Mouse (Mus musculus): ENCODE measurements around the gene Oaz1. TPM values are rescaled to one million over a fixed set of nuclear protein-coding genes. Genes with fewer than 3 reads are reported as not detected.

Oaz1 gene
- 573 TPM in 2 replicates for polyA plus RNA-seq (2012; rRNA removed)

DNA sequence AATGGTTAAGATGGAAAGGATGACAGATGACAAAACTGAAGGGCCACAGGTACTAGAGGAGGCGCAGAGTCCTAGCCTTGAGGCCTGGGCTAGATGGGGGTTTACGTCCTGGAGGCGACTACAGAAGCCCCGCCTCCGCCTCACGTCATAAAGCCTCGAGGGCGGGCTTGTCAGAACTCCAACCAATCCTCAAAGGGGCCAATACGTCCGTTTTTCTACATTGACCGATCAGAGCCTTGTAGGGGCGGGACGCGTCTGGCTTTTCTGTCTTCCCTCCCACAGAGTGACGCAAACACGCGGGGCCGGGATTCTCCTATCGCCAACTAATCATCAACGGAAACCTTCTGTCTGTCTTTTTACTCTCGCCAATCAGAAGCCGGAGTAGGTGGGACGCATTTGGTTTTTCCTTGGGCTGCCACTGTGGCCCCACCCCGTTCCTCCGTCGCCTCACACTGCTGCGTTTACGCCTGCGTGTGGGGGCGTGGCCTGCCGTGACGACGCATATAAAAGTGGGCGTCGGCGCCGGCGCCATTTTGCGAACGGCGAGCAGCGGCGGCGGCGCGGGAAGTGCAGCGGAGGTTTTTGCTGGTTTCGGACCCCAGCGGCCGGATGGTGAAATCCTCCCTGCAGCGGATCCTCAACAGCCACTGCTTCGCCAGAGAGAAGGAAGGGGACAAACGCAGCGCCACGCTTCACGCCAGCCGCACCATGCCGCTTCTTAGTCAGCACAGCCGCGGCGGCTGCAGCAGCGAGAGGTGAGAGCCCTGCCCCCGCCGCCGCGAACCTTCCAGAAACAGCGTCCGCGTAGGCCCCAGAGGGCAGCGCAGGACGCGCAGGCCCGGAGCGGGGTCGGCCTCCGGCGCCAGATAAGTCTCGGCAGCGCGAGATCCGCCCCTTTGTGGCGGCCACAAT lies at the start of gene Oaz1:
Gene Oaz1, plus strand, starts transcription at position 506 of the 912 bp plus-strand sequence.

DNA sequence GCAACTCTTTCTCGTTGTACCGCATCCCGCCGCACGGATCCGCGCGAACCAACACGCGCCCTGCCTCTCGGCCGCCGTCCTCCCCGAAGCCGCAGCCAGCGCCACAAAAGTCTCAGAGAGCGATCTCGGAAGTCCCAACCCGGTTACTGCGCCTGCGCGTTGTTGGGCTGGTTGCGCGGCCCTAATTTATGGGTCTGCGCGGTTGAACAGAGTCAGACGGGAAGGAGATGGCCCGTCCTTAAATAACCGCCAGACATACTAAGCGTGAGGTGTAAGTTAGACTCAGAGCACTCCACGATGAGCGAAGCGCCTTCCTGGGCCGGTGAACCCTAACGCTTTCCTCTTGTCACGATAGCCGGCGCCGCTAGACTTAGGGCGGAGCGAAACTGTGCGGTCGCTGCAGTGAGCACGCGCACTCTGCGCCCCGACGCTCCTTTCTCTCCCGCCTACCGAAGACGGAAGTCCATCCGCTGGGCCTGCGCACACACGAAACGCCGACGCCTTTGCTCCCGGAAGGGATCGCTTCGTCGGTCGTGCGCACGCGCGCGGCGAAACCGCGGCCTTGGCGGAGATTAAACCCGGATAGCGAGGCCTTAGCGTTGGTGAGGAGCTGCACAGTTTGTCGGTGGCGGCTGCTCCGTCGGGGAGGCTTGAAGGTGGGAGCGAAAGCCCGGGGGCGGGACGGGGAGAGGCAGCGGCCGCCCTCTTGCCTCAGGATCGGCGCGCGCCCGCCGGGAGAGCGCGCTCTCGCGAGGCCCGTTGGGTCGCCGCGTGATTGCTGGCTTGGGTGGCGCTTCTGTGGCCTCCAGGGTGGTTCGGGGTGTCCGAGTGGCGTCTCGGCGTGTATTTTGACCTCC lies 28.1 kb upstream of the Oaz1 start, which contains the start of the genes Sf3a2 and Plekhj1:
Gene Sf3a2, plus strand, starts transcription at position 49 of the 857 bp plus-strand sequence.
Gene Plekhj1, minus strand, starts transcription at position 477 of the 857 bp plus-strand sequence.

DNA sequence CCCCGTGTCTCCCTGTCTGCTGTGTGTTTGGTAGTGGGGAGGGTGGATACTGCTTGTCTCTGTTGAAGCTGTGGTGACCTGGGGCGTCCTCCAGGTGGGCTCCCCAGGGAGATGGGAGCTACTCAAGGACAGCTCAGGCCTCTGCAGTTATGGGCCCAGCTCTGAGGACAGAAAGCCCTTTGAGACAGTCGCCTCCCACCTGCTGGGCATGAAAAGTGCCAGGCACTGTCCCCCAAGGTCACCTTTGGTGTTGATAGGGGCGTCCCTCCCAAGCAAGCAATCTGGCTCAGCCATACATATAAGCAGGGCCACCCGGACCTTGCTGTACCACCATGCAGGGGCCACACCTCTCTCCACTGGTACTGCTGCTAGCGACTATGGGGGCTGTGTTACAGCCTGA lies 21.5 kb upstream of the Oaz1 start, which contains the start of gene Amh:
Gene Amh, plus strand, starts transcription at position 328 of the 400 bp plus-strand sequence.

DNA sequence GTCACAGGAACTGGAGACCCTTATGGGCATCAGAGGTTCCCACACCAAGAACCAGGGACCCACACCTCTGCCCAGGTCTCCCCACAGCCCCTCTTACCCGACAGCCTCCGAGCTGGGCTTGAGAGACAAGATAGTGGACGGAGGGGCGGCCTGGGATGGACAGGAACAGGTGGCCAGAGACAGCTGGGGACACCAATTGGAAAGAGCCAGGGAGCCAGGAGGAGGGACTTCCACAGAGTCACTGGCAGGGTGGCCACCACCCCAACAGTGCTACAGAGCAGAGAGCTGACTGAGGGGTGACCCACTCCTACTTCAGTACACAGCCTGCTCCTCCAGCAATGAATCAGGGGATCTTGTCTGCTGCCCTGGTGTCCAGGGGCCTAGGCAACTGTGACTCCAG lies 13.1 kb upstream of the Oaz1 start, which contains the start of gene Jsrp1:
Gene Jsrp1, minus strand, starts transcription at position 133 of the 400 bp plus-strand sequence.

DNA sequence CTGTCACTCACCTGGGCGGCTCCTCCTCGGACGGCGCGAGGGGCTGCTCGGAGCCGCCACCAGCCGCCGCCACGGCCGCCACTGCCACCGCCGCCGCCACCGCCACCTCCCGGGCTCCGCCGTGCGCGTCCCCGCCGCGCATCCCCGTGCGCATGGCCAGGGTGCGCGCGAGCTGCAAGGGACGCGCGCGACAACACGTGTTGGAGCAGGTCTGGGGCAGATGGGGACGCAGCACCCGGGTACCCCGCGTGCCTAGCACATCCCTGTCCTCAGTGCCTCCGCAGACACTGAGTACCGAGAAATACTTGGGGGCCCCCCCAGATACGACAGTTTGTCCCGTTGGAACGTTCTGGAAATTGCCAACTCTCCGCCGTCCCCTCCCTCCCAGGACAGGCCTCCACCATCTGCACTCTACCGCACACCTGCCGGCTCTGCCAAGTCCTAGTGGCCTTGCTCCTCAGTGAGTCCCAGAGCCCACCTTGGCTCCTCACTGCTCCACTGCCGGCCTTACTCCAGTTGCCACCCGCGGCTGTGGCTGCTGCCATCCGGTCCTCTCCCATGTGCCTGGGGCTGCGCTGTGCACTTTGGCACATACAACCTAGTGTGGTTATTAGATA lies 17.6 kb downstream of the Oaz1 start, which contains the start of gene Lingo3:
Gene Lingo3, minus strand, starts transcription at position 109 of the 617 bp plus-strand sequence.

GRCm38 (mm10) chr10:80854913-80855748 lies 28.7 kb downstream of the Oaz1 start, which contains the start of the genes Lsm7 and Sppl2b:
Gene Lsm7 (minus strand): TSS chr10:80855209.
Gene Sppl2b (plus strand): TSS chr10:80855275.

DNA sequence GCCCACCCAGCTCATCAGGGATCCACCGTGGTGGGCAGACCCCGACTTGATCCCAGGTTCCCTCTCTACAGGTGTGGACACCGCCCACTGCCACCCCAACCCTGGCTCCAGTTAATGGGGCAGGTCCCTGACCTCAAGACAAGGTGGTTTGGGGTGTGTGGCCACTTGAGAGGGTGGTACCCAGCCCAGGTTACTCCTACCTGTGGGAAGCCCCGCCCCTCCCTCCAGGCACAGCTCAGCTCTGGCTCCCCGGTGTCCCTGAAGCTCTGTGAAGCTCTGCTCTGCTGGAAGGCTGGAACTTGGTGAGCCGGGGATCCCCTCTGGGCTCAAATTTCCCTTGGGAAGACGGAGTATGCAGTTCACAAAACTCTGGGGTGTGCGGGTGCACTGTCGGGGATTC lies 45.1 kb downstream of the Oaz1 start, which contains the start of gene Tmprss9:
Gene Tmprss9, plus strand, starts transcription at position 268 of the 400 bp plus-strand sequence.

Other genes starting within 250 kb of the Oaz1 start
- 5.5 and 6.4 TPM in 2 replicates for gene Klf16, start 249.3 kb upstream of the Oaz1 start, polyA plus RNA-seq (2012; rRNA removed)
- 39.9 and 40.7 TPM in 2 replicates for gene Abhd17a, start 236.3 kb upstream of the Oaz1 start, polyA plus RNA-seq (2012; rRNA removed)
- gene Scamp4, start 223.8 kb upstream of the Oaz1 start, polyA plus RNA-seq (2012; rRNA removed), result 17.8 and 19.9 TPM in 2 replicates
- 3.1 and 3.6 TPM in 2 replicates for gene Adat3, start 223.8 kb upstream of the Oaz1 start, polyA plus RNA-seq (2012; rRNA removed)
- 0.74 and 0.80 TPM in 2 replicates for gene Gm49322, start 220.6 kb upstream of the Oaz1 start, polyA plus RNA-seq (2012; rRNA removed)
- gene Csnk1g2, start 203.8 kb upstream of the Oaz1 start, polyA plus RNA-seq (2012; rRNA removed), result 61.9 and 64.2 TPM in 2 replicates
- gene Btbd2, start 169.6 kb upstream of the Oaz1 start, polyA plus RNA-seq (2012; rRNA removed), result 10.7 TPM in 2 replicates
- gene Mknk2, start 148.5 kb upstream of the Oaz1 start, polyA plus RNA-seq (2012; rRNA removed), result 42.1 and 45.1 TPM in 2 replicates
- 12.3 and 13.5 TPM in 2 replicates for gene Mob3a, start 124.7 kb upstream of the Oaz1 start, polyA plus RNA-seq (2012; rRNA removed)
- 11.0 and 12.1 TPM in 2 replicates for gene Izumo4, start 124.5 kb upstream of the Oaz1 start, polyA plus RNA-seq (2012; rRNA removed)
- gene Ap3d1, start 84.4 kb upstream of the Oaz1 start, polyA plus RNA-seq (2012; rRNA removed), result 26.6 and 31.1 TPM in 2 replicates
- gene Dot1l, start 71.5 kb upstream of the Oaz1 start, polyA plus RNA-seq (2012; rRNA removed), result 4.8 and 5.8 TPM in 2 replicates
- 18.1 and 20.1 TPM in 2 replicates for gene Sf3a2, start 28.5 kb upstream of the Oaz1 start, polyA plus RNA-seq (2012; rRNA removed)
- gene Plekhj1, start 28.0 kb upstream of the Oaz1 start, polyA plus RNA-seq (2012; rRNA removed), result 33.7 and 36.1 TPM in 2 replicates
- gene Amh, start 21.4 kb upstream of the Oaz1 start, polyA plus RNA-seq (2012; rRNA removed), result 0.19 and 0.23 TPM in 2 replicates
- 0.06 and 0.07 TPM in 2 replicates for gene Jsrp1, start 13.2 kb upstream of the Oaz1 start, polyA plus RNA-seq (2012; rRNA removed)
- gene Lingo3, start 17.4 kb downstream of the Oaz1 start, polyA plus RNA-seq (2012; rRNA removed), result 0.01 TPM in 1 of 2 replicates, not detected in the other
- gene Lsm7, start 28.6 kb downstream of the Oaz1 start, polyA plus RNA-seq (2012; rRNA removed), result 121 and 137 TPM in 2 replicates
- gene Sppl2b, start 28.6 kb downstream of the Oaz1 start, polyA plus RNA-seq (2012; rRNA removed), result 32.6 and 37.7 TPM in 2 replicates
- gene Tmprss9, start 45.2 kb downstream of the Oaz1 start, polyA plus RNA-seq (2012; rRNA removed), result 0.05 and 0.07 TPM in 2 replicates
- gene Timm13, start 74.3 kb downstream of the Oaz1 start, polyA plus RNA-seq (2012; rRNA removed), result 94.0 and 114 TPM in 2 replicates
- 8.0 and 9.1 TPM in 2 replicates for gene Lmnb2, start 91.6 kb downstream of the Oaz1 start, polyA plus RNA-seq (2012; rRNA removed)
- 15.7 and 16.8 TPM in 2 replicates for gene Gadd45b, start 103.4 kb downstream of the Oaz1 start, polyA plus RNA-seq (2012; rRNA removed)
- 0.41 and 0.48 TPM in 2 replicates for gene Gng7, start 188.3 kb downstream of the Oaz1 start, polyA plus RNA-seq (2012; rRNA removed)
- gene Diras1, start 199.0 kb downstream of the Oaz1 start, polyA plus RNA-seq (2012; rRNA removed), result 0.01 TPM in 1 of 2 replicates, not detected in the other
- gene Slc39a3, start 210.8 kb downstream of the Oaz1 start, polyA plus RNA-seq (2012; rRNA removed), result 4.0 and 4.1 TPM in 2 replicates
- gene Sgta, start 233.5 kb downstream of the Oaz1 start, polyA plus RNA-seq (2012; rRNA removed), result 45.0 and 50.4 TPM in 2 replicates
- gene Thop1, start 243.4 kb downstream of the Oaz1 start, polyA plus RNA-seq (2012; rRNA removed), result 12.0 and 13.2 TPM in 2 replicates

Measured in liver, embryonic 18 days (tissue).